Mouse (Mus musculus): ENCODE results near the gene Ccdc134.

DNA sequence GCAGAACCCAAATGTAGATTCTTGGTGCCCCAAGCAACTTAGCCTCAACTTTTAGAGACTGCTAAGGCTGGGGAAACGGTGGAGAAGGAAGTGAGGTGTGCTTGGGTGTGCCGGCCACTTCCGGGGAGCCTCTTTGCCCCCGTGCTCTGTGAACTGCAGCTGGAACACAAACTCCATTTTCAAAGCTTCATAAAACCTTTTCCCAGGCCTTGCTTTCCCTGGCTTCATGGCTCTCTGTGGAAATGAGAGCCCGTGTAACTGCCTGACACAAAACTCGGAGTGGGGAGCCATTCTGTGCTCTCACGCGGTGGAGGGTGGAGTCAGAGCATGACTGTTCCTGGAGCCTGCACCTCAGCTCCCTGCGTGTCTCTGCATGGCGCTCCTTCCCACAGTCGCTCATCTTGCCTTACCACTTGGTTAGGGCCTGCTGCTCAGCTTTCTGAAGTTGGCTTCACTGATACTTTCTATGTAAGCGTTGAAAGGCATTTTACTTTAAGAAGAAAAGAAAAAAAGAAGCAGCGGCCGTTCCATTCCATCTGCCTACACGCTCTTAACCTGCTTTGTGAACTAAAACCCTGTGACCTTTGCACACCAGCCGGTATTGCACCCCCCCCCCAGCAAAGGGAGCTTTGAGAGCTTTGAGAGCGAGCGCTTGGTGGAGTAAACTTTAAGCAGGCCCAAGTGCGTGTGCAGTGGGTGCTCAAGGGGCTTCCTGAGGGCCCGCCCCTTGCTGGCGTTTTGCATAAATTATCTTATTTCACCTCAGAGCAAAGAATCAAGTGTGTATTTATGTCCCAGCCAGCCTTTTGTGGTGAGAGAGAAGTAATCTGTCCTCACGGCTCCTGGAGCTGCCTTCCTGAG is 38.7 kb downstream of the Ccdc134 start:
- TF ChIP-seq CTCF (IDR thresholded peaks at IDR 0.05; ENCODE audit: insufficient read depth, low read length): no peak
- no peak for TF ChIP-seq POLR2A (IDR thresholded peaks at IDR 0.05; ENCODE audit: borderline replicate concordance, extremely low read depth, low read depth, low read length)
